Mouse (Mus musculus): ENCODE measurements around the gene Rhoj. TPM values are rescaled to one million over a fixed set of nuclear protein-coding genes. Genes with fewer than 3 reads are reported as not detected.

Gene Rhoj
- 0.51 TPM for polyA plus RNA-seq (2017; shearing (Covaris generic))

GRCm38 (mm10) chr12:75307961-75308951, at the start of gene Rhoj:
TSS of gene Rhoj (plus strand) at chr12:75308322.

GRCm38 (mm10) chr12:75416681-75417080, 108.6 kb downstream of the Rhoj start, which contains the start of gene Gphb5:
TSS of gene Gphb5 (minus strand) at chr12:75416781.

Other genes starting within 250 kb of the Rhoj start
- gene Kcnh5, start 131.0 kb upstream of the Rhoj start, polyA plus RNA-seq (2017; shearing (Covaris generic)), result not detected
- gene Gphb5, start 108.5 kb downstream of the Rhoj start, polyA plus RNA-seq (2017; shearing (Covaris generic)), result not detected